Mouse (Mus musculus): Measurements from ENCODE around the gene Ecel1.

Ecel1 gene

DNA sequence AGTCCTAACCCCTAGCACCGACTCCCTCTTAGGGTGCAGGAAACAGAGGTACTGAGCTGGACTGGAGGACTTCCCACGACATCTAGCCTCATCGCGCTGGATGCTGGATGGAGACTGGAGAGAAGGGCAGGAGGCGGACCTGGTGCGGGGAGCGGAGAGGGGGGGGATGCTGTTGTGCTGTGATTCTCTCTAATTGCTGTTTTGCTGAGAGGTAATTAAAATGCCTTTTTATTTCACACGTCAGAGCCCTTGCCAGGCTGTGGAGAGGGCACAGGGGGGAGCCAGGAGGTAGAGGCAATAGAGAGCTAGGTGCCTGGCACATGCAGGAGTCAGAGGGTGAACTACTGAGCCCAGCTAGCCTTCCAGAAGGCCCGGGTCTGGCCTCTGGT is 8.5 kb upstream of the Ecel1 start:
- DNase-seq = no peak

DNA sequence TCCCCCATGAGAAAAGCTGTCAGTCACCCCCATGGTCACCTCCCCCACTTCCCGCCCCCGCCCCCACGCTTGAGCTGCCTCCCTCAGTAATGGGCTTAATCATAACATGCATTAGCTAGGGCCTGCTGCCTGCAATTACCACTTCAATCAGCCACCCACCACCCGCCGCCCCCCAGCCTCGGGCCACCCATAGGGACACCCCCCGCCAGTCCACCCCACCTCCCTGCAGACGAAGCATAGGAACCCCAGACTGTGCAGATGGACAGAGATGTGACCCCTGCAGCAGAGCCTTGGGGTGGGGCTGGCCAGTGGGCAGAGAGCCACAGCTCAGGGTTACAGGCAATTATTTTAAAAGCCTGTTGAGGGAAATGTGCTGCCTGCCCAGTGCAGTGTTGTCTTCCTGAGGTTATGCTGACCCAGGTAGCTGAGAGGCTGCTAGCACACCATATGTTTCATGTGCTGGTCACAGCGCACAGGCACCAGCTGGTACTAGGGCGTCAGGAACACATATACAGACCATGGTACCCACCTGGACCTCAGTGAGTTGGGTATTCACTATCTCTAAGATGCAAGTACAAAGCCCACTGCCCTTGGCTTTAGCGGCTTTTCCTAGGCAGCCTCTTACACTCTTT is 8.0 kb upstream of the Ecel1 start:
- DNase-seq = no peak

DNA sequence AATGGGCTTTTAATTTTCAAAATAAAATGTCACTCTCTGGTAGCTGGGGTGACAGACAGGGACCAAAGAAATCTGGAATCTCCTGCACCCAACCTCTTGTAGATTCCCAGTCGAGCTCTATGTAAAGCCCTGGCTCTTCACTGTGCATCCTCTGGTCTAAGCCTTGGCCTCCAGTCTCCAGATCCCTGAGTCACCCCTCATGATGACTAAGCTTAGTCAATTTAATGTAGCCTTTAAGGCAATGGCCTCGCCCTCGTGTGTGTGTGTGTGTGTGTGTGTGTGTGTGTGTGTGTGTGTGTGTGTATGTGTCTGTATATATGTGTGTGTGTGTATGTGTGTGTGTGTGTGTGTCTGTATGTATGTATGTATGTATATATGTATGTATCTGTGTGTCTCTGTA is 3.1 kb upstream of the Ecel1 start:
- DNase-seq = no peak

DNA sequence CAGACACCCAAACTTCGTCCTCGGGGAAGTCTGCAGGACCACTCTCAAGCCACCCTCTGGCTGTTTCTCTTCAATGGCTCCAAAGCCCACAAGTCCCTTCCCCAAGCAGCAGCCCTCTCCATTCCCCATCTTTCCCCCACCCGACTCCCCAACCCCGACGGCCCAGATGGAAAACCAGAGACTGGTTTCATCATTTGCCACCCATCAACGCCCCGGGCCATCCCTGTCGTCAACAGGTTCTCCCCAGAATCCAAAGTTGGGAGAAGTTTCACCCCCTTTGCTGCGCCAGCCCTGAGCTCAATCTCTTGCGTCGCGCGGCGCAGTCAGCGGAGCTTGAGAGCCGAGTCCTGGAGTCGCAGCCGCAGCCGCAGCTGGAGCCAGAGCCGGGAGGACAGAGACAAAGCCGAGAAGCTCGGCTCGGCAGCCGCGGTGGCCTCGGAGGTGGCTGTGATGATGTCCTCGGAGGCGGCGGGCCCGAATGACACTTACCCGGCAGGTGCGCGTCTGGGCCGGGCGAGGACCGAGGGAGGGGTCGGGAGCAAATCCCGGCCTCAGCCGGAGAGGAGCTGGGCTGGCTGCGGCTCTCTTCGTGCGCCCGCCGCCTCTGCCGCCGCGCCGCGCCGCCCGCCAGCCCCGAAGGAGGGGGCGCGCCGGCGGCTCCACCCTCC is 656 bp downstream of the Ecel1 start:
- no peak for DNase-seq

DNA sequence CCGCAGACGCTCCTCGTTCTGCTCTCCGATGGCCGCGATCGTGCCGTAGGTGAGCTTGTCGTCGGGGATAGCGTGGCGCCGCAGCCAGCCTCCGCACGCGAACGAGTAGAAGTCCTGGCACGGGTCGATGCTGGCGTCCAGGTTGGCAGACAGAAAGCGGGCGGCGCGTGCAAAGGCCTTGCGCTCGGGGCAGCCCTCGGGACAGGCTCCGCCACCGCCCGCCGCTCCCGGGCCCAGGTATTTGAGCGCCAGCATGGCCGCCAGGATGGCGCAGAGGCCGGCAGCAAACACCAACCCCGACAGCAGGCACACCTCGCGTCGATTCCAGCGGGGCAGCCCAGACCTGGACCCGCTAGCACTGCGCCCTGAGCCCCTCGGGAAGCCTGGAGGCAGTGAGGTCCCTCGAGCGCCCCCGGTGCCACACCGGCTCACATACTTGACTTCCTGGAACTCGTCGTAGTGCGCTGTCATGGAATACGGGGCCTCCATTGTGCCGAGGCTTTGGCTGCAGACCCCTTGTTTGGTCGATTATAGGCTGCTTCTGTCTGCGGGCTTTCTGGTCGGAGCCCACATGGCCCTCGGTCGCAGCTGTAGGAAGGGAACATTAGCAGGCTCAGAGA is 1.7 kb downstream of the Ecel1 start:
- DNase-seq = no peak

DNA sequence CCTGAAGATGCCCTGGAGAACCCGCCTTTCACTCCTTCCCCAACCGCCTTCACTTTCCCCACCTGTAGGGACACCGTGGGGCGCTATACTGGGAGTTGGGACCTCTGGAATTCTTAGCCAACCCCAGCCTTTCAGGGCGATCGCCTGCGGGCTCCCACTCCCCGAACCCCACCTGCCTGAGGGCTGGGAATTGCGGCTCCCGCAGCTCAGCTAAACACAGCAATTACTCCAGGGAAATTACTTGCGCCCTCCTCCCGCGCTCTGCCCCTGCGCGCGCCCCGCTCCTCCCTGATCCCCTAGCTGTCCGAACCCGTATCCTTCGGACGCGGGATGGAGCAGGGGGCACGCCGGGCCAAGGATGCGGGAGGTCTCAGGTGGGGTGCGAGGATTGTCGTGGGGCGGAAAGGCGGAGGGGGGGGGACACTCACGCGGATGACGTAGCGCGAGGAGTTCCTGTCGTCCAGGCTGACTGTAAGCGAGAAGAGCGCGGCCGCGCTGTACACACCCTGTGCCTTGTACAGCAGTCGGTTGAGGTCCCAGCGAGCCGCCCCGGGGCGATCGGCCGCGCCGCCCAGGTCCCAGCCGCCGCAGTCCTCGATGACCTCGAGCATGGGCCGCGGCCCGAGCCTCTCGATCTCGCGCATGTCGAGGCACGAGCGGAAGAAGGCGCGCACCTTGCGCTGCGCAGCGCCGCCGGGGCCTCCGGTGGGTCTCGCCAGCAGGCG is 2.4 kb downstream of the Ecel1 start:
- DNase-seq = no peak

DNA sequence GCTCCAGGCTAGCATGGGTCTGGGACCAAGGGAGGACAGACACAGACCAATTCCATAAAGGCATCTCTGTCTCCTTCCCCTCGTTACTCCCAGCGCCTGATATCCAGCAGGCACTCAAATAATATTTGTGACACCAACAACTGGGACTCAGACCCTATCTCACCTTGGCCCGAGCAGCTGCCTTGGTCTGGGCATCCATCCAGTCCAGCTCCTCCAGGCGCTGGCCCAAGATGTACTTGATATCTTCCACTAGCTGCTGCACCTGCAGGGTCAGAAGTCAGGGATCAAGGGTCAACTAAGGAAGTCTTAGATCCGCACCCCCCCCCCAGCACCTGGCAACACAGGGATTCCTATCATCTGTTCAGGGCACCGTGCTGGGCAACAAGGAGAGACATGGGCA is 5.0 kb downstream of the Ecel1 start:
- no peak for DNase-seq

DNA sequence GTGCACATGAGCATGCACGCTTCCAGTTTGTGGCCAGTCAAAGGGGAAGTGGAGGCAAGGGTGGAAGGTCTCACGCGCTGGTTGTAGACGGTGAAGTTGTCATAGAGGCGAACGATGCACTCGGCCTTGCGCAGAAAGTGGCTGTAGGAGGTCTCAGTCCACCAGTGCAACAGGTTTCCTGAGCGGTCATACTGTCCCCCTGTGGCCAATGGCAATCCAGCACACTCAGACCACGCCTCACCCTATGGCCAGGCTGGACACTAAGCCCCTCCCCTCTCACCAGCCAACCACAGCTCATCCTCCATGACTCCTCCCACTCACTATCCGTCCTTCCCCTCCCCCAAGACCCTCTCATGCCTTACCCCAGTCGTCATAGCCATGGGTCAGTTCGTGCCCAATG is 6.9 kb downstream of the Ecel1 start:
- DNase-seq = no peak

DNA sequence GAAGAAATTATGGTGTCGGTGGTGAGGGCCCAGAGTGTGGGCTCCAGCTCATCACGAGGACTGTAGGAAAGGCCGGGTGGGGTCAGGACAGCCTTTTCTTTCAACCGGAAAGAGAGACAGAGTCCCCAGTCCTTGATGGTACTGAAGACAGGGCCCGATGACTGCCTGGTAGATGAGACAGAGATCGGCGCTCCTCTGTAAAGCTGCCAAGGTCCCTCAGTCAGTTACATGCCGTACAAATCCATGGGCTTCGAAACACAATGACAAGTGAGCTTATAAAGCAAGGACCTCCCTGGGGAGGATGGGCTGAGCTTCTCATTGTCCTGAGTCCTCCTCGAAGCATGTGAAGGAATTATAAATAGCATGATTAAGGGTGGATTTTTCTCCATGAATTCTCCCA is 13.2 kb downstream of the Ecel1 start:
- no peak for DNase-seq

DNA sequence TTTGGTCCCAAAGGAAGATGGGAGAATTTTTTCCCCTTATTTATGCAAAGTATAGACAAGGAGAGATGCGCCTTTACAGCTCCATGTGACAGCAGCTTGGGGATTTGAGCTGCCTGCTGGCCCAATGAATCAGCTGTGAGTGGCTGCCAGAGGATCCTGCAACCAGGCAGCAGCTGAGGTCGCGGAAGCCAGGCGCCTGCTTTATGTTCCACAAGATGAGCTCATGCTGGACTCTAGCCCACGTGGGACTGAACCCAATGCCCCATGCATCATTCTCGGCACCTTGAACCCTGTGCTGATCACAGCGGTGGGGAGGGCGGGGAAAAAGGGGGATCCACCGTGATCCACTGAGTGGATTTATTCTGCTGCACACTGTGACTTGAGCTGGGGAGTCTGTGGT is 13.9 kb downstream of the Ecel1 start:
- DNase-seq = no peak

DNA sequence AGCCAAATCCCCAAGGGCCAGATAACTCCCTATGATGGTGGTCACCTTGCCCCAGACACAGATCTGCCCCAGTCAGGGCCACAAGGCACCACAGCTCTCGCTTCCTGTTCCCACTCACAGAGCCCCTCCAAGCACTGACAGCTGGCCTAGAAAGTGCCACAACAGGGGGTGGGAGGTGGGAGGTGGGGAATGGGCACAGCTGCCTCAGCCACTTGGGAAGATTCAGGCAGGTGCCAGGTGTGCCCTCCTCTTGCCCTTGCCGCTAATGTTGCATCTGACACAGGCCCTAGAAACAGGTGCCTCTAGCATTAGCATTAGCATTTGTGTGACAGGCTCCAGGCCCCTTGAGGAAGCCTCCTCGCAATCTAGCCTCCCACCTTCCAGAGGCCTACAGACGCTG is 14.8 kb downstream of the Ecel1 start:
- no peak for DNase-seq

DNA sequence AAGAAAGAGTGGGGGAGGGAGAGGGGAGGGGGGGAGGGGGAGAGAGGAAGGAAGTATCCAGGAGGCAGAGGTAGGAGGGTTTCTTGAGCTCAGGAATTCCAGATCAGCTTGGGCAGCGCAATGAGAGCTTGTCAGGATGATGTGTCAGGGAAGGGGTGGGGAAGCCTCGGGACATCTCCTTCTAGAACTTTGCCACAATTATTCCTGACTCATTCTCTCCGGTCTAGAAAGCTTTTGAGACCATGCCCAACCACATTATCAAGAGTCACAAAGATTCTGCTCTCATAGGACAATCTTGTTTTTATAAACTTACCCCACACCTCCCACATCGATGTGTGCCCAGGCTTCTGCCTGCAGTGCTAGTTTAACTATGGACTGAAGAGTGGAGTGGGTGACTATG is 24.5 kb downstream of the Ecel1 start:
- no peak for DNase-seq

DNA sequence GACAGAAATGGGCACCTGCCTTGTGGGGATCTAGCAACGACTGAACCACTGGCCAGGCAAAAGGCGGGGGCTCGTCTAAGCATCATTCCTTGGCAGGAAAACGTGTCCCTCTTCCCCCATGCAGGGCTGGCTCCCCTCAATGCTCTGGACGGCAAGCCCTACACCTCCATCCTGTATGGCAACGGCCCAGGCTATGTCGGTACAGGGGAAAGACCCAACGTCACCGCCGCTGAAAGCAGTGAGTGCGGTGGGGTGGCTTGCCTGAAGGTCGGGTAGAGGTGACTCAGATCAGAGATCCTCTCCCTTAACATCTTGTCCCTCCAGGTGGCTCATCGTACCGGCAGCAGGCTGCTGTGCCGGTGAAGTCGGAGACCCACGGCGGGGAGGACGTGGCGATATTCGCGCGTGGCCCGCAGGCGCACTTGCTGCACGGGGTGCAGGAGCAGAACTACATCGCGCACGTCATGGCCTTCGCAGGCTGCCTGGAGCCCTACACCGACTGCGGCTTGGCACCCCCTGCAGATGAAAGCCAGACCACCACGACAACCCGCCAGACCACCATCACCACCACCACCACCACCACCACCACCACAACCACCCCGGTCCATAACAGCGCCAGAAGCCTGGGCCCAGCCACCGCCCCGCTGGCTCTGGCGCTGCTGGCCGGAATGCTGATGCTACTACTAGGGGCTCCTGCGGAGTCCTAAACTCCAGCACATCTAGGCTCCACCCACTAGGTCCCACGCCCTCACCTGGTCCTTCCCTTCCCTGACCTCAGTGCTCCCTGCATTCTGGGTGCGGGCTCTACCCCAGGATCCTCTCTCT is 28.9 kb downstream of the Ecel1 start:
- DNase-seq = peak; percentile 9

DNA sequence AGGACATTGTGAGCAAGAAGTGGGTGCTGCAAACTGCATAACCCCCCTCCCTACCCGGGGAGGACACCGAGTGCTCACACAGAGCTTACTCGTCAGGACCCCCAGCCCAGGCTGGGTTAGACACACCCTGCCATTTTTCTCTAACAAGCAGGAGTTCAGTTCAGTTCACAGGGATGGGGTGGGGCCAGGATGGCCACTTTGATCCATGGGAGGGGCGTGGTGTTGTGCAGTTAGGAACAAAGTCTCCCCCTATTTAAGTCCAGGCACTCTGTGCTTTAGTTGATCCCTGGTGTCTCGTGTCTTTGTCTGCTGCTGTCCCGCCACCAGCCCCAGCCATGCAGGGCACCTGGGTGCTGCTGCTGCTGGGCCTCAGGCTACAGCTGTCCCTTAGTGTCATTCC is 31.6 kb downstream of the Ecel1 start, which contains the start of gene Akp3:
Gene Akp3, plus strand, starts transcription at position 301 of the 400 bp plus-strand sequence.
- DNase-seq = no peak

DNA sequence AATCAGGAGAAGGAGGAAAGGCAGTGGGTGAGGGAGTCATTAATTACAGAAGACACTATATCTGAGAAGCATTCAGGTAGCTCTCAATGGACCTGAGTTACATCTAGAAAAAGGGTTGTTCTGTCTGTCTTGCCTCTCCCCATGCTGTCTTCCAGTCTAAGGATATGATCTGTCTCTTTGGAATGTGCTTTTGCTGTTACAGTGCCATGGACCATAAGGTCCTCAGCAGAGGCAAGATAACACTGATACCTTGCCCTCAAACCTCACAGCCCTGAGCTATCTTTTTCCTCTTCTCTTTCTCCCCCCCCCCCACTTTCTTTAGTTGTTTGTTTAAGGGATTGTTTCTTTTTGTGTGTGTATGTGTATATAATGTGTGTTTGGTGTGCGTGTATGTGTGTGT is 41.5 kb downstream of the Ecel1 start:
- DNase-seq = no peak

DNA sequence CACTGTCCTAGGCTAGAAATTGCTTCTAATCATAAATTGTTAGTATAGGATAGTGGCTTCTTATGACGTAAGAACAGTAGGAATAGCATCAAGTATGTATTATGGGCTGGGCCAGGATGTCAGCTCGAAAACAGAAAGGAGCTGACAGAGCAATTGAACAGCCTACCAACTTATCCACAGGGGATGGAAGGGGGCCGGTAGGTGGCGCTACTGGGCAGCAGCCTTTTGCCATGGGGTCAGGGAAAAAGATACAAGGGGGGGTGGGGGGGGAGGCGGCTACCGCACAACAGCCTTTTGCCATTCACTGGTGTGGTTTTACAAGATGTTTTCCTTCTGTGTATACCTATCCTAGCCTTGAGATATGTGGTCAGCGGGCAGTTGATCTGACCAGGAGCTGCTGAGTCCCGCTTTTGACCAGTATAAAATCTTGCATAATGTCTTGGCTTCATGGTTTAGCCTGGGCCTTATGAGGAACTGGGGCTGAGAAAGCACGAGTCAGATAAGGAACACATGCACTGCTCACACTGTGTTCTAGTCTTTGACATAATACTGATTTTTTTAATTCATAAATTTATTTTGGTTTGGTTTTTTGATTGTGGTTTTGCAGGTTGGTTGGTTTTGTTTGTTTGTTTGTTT is 44.5 kb downstream of the Ecel1 start:
- DNase-seq = peak; percentile 23

DNA sequence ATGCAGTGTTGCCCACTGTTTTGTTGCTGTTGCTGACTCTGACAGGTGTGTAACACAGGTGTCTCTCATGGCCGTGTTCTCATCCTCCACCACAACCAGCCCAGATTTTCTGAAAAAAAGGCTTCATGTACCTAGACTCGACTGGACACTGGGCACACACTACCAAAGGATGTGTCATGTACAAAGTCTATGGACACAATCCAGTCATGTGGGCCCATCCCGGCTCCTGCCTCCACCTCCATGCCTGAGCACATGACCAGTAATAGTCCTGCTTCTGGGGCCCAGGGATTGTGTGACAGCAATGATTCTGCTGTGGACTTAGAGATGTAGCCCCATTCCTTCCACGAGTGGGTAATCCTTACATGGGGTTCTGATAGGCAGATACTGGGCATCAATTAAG is 47.8 kb downstream of the Ecel1 start:
- no peak for DNase-seq

DNA sequence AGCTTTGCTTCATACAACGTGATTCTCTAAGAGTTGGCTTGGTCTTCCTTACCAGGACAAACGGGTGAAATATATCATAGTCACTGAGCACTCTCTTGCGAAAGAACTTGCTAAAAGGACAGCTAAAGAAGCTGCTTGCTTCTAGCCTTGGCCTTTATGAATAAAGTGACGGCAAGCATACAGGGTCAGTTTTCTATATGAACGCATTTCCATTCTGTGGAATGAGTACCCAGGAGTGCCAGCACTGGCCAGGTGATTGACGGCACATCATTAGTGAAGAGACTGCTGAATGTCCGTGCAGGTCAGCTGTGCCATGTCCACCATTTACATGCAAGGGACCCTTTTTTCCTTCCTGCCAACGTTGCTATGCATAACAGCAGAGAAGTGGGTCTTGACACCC is 49.8 kb downstream of the Ecel1 start:
- no peak for DNase-seq

DNA sequence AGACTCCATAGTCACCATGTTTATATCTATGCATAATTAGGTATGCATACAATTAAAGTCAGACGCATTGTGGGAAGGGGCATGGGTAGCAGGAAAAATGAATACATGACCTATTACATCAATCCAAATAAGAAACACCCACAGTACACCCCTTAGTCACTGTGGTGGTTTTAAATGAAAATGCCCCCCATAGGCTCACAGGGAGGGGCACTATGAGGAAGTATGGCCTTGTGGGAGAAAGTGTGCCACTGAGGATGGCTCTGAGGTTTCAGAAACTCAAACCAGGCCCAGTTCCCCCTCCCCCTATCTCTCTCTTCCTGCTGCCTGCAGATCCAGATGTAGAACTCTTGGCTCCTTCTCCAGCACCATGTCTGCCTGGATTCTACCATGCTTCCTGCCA is 52.4 kb downstream of the Ecel1 start:
- no peak for DNase-seq

DNA sequence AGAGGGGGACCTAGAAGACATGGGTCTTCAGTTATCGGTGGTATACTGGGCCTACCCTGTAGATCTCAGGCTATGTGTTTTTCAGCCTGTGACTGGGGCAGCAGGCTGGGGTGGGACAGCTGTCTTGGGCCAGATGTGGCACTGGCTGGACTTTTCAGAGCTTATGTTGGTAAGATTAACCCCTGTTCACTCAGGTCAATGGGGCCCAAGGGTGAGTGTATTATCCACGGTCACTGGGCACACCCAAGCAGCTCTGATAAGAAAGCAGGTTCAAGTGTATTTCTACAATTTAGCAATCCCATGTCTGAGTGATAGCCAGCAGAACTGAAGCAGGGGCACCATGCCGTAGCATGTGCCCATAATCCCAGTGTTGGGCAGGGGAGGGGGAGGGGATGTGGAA is 54.2 kb downstream of the Ecel1 start:
- no peak for DNase-seq

DNA sequence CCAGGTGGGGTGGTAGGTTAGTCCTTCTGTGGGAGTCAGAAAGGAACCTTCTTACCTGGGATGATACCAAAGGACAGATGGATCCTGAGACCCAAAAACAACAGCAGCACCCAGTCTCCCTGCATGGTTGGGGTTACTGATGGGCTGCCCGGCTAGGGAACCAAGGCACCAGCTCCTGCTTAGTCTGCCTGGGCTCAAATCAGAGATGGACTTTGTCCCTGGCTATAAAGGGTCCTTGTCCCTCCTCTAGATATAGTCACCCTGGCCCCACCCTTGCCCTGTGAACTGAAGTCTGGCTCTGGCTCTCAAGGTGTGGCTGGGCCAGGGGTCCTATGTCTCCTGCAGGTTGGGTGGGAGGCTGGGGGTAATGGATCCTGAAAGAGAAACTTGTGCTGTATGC is 54.9 kb downstream of the Ecel1 start, which contains the start of gene Alpi:
Gene Alpi, minus strand, starts transcription at position 196 of the 400 bp plus-strand sequence.
- DNase-seq = no peak

DNA sequence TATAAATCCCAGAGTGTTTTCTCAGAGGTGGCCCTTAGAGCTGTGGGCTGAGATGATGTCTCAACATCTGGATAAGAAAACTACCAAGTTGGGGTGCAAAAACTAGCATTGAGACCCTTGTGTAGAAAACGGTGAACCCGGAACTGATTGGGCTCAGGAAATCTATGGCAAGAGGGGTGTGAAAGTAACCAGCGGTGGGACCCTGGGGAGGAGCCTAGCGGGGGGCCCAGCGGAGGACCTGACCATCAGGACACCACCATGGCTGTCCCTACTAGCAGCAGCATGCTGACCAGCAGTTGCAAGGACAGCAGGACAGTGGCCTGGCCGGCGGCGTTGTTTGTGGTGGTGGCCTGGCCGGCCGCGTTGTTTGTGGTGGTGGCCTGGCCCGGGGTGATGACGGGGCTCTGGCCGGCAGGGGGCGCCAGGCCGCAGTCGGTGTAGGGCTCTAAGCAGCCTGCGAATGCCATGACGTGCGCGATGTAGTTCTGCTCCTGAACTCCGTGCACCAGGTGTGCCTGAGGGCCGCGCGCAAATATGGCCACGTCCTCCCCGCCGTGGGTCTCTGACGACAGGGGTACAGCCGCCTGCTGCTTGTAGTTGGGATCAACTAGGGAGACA is 57.9 kb downstream of the Ecel1 start:
- DNase-seq = peak; percentile 69
